Comparison of ENCODE assay signal across 10 mouse cellular contexts in genomic region chr2:29468517-29468936, GRCm38 (mm10).
DNase-seq lines count a peak whose midpoint lies in the region; ATAC-seq and TF ChIP-seq lines count a peak whose summit lies in the region.
"Had no signal": no experiment of that assay in that cellular context is flagged by ENCODE, and none has a peak within 500 bp of the region (broad histone marks: within the 10 kb centered on the region; RNA-seq: fewer than 3 reads in every experiment).

No protein-coding gene starts in this region.

- no peaks in the 10 kb centered on the region for H3K9me3 ChIP-seq in intestine, embryonic 15.5 days
- H3K9me3 ChIP-seq: limb, embryonic 15.5 days had no signal

- H3K4me2 ChIP-seq in intestine, embryonic 15.5 days (replicated peaks): no peak overlapping the region
- H3K4me2 ChIP-seq: limb, embryonic 15.5 days had no signal

- H3K4me3 ChIP-seq in intestine, embryonic 15.5 days (replicated peaks): no peak overlapping the region
- H3K4me3 ChIP-seq in thymus, adult 2 months (ENCODE audit: control insufficient read depth, insufficient read depth, low read length): no peak overlapping the region
- H3K4me3 ChIP-seq: limb, embryonic 15.5 days had no signal

- no peak for TF ChIP-seq POLR2A in thymus, adult 2 months (IDR thresholded peaks at IDR 0.05; ENCODE audit: control insufficient read depth, extremely low read depth, insufficient read depth, low read length, poor library complexity)

- H3K9ac ChIP-seq in intestine, embryonic 15.5 days: no peak overlapping the region
- H3K9ac ChIP-seq: limb, embryonic 15.5 days had no signal

- peaks cover 3% of the 10 kb centered on the region; the same call in 1 of the 2 replicates for H3K4me1 ChIP-seq in intestine, embryonic 15.5 days (replicated peaks)
- H3K4me1 ChIP-seq in thymus, adult 2 months (replicated peaks; ENCODE audit: control insufficient read depth, insufficient read depth, low read length): 0 out of 2 replicates have a peak, but pooled peaks cover 4% of the 10 kb centered on the region
- H3K4me1 ChIP-seq: limb, embryonic 15.5 days had no signal

- DNase-seq in cerebellum, adult 11 months: peak; percentile 8
- DNase-seq in cerebellum, postnatal 25 days: peak; percentile 58 to 62
- peak; percentile 66 to 82 for DNase-seq in layer of hippocampus, adult 18-20 months (ENCODE audit: low spot score in 2 of 2)
- peak; percentile 76 for DNase-seq in right cerebral cortex, adult 18-20 months
- no peak for DNase-seq in thymus, adult 2 months
- no peak for DNase-seq in gastrocnemius, postnatal 25 days
- DNase-seq: kidney, adult 11 months had no signal

- no peak; the same call in 1 of the 2 replicates for ATAC-seq in cerebellum, adult (ENCODE audit: insufficient number of reproducible peaks, low FRiP score, low TSS enrichment)
- ATAC-seq in intestine, embryonic 15.5 days: no peak

- TF ChIP-seq CTCF in thymus, adult 2 months (IDR thresholded peaks at IDR 0.05; ENCODE audit: borderline replicate concordance, control insufficient read depth, extremely low read depth, insufficient read depth, low read length, poor library complexity): no peak

- H3K36me3 ChIP-seq in intestine, embryonic 15.5 days: no peaks in the 10 kb centered on the region
- H3K36me3 ChIP-seq in thymus, adult 2 months (ENCODE audit: control insufficient read depth, insufficient read depth, low read length): no peaks in the 10 kb centered on the region
- H3K36me3 ChIP-seq: limb, embryonic 15.5 days had no signal

- H3K27ac ChIP-seq in intestine, embryonic 15.5 days: no peak overlapping the region
- H3K27ac ChIP-seq in thymus, adult 2 months (ENCODE audit: control insufficient read depth, insufficient read depth, low read length): no peak overlapping the region
- H3K27ac ChIP-seq: limb, embryonic 15.5 days had no signal

- no peaks in the 10 kb centered on the region for H3K27me3 ChIP-seq in intestine, embryonic 15.5 days (replicated peaks)
- no peaks in the 10 kb centered on the region for H3K27me3 ChIP-seq in thymus, adult 2 months (ENCODE audit: control insufficient read depth, insufficient read depth, low read length)
- H3K27me3 ChIP-seq: limb, embryonic 15.5 days had no signal

- WGBS in intestine, embryonic 15.5 days: 65% methylated on average over 15 of the region's 15 CpGs
- 95% methylated on average over 15 of the region's 15 CpGs for WGBS in thymus, adult 2 months

Comparison
In these comparisons a context has a peak if more than half of its experiments do, and no peak if none do; other contexts are left out.
1. DNase-seq: peak in cerebellum, adult 11 months (single experiment), cerebellum, postnatal 25 days (2 of 2), layer of hippocampus, adult 18-20 months (2 of 2) and right cerebral cortex, adult 18-20 months (single experiment); none in thymus, adult 2 months (single experiment) and gastrocnemius, postnatal 25 days (single experiment).